Mouse (Mus musculus) testis, adult 2 months (tissue): ENCODE results near the gene Epyc.

ENCODE experiments used
- CTCF ChIP-seq: fragments of 200-500 bp; IDR thresholded peaks from 2 replicates; pipeline ENCODE4 v1.5.1; 2012; ENCODE audit warnings: low read depth, mild to moderate bottlenecking, inconsistent platforms, low read length, moderate library complexity; ENCODE audit not compliant: control insufficient read depth, insufficient read depth, insufficient replicate concordance
- POLR2A ChIP-seq: fragments of 200-500 bp; IDR thresholded peaks from 2 replicates; pipeline ENCODE4 v1.6.1; 2012; ENCODE audit warnings: low read depth, mild to moderate bottlenecking, inconsistent platforms, low read length, moderate library complexity; ENCODE audit not compliant: control insufficient read depth

DNA sequence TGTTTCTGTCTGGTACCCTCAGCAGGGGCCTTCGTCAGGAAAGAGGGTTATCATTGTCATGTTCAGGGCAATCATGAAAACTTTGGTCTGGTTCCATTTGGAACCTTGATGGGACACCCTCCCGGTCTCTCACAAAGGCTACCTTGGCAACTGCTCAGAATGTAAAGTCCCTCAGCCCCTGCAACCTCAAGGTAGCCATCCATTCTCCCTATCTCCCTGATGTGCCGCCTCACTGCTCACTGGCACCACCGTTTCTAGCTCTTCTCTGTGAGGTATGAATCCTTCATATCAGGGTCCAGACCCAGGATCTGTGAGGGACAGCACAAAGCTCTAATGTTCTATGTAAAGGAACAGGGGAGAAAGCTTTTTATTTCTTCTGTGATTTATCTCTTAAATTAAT is 70.7 kb downstream of the Epyc start:
- TF ChIP-seq CTCF: no peak
- peak; percentile 71; the same call in 1 of the 2 replicates for TF ChIP-seq POLR2A
